In the genomic region with DNA sequence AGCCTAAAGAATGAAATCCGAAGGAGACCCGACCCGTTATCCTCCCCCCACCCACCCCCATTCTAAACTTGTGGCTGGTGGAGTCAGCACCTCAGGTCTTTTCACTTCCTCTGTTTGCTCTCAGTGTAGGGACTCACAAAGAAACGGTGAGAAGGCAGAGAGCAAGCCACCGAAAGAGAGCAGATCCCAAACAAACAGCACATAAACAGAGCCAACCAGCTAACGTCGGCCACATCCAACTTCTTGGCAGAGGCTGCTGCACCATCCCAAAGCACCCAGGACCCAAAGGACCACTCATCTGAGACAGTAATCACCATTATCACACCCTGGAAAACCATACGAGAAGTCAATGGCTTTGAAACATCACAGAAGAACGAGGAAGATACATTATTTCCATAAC, we compare ENCODE assay signal across 1 mouse cellular context.
TF ChIP-seq lines count a peak whose summit lies in the region.

No protein-coding gene starts in this region.

TF ChIP-seq in MEL, 35 proteins besides CTCF, POLR2A, EP300 and RAD21 (continued from another document):
- no peak; the same call in 1 of the 2 replicates for TF ChIP-seq TBP (IDR thresholded peaks at IDR 0.05; ENCODE audit: low read depth, low read length)
- TF ChIP-seq MAX (IDR thresholded peaks at IDR 0.05; ENCODE audit: low read length) = no peak; the same call in 1 of the 2 replicates
- TF ChIP-seq CHD1 (IDR thresholded peaks at IDR 0.05; ENCODE audit: low read depth, low read length) = no peak
- TF ChIP-seq MYC (IDR thresholded peaks at IDR 0.05; ENCODE audit: low read depth, low read length) = no peak
- no peak for TF ChIP-seq CHD2 (IDR thresholded peaks at IDR 0.05; ENCODE audit: low read length)
- no peak for TF ChIP-seq NRF1 (IDR thresholded peaks at IDR 0.05; ENCODE audit: insufficient read depth, low read depth, low read length, poor library complexity, severe bottlenecking)
- TF ChIP-seq MAZ (IDR thresholded peaks at IDR 0.05; ENCODE audit: low read depth, low read length) = no peak
- TF ChIP-seq ZMIZ1 (IDR thresholded peaks at IDR 0.05; ENCODE audit: low read depth, low read length) = no peak
- no peak for TF ChIP-seq MEF2A (IDR thresholded peaks at IDR 0.05; ENCODE audit: extremely low read depth, insufficient replicate concordance, low read depth, low read length, poor library complexity, severe bottlenecking)
- TF ChIP-seq ZNF384 (IDR thresholded peaks at IDR 0.05; ENCODE audit: low read depth, low read length) = no peak
- no peak for TF ChIP-seq UBTF (IDR thresholded peaks at IDR 0.05; ENCODE audit: borderline replicate concordance, insufficient read depth, low read depth, low read length)
- TF ChIP-seq ELF1 (IDR thresholded peaks at IDR 0.05; ENCODE audit: low read depth, low read length) = no peak
- no peak for TF ChIP-seq RCOR1 (IDR thresholded peaks at IDR 0.05; ENCODE audit: low read depth, low read length)
- no peak for TF ChIP-seq TCF12 (IDR thresholded peaks at IDR 0.05; ENCODE audit: low read depth, low read length)
- TF ChIP-seq E2F4 (IDR thresholded peaks at IDR 0.05; ENCODE audit: borderline replicate concordance, low read depth, low read length) = no peak
- no peak for TF ChIP-seq ETS1 (IDR thresholded peaks at IDR 0.05; ENCODE audit: low read depth, low read length)
- TF ChIP-seq SIN3A (IDR thresholded peaks at IDR 0.05; ENCODE audit: low read length) = no peak
